Mouse (Mus musculus): ENCODE results near the gene Olfr470.

DNA sequence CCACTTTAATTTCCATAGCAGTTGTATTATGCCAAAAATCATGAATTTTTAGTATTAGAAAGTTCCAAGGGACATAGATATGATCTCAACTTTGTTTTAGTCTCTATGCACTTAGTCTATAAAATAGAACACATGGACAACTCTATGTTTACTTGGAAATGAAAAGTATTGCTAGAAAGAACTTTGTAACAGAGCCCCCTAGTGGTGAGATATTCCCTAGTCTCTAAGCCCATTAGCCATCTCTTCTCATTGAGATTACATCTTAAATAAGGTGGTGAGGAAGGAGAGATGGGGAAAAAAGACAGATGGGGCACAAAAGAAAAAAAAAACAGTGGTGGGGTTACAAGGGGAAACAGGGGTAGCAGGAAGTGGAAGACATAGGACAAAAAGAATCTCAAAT, 27.8 kb downstream of the Olfr470 start:
- TF ChIP-seq MYOG (IDR thresholded peaks at IDR 0.05; ENCODE audit: control insufficient read depth, extremely low read depth, insufficient read length) = no peak
- TF ChIP-seq MYOD1 (IDR thresholded peaks at IDR 0.05; ENCODE audit: control insufficient read depth, insufficient read length, low read depth) = no peak

Measured in C2C12 (cell line).